Mouse (Mus musculus) MEL (cell line): Measurements from ENCODE around the gene Zfp384. TPM values are rescaled to one million over a fixed set of nuclear protein-coding genes. Genes with fewer than 3 reads are reported as not detected.

Experiments
- DNase-seq: peaks from one replicate; pipeline ENCODE4 v3.0.0; 2011; ENCODE audit warnings: low read depth, low spot score
- H3K27ac ChIP-seq: 2 replicates; pipeline ENCODE4 v1.5.1; 2012; ENCODE audit warnings: low read depth, mild to moderate bottlenecking, control low read depth, low read length, moderate library complexity; ENCODE audit not compliant: control insufficient read depth
- H3K27me3 ChIP-seq, 2 experiments: fragments of 150-350 bp in 1 of 2; sonication (generic) in 1 of 2; 2 replicates each; pipeline ENCODE4 v1.6.1; 2012; ENCODE audit warnings: low read length in 2 of 2, mild to moderate bottlenecking in 2 of 2, improper control_type of control experiment in 1 of 2, moderate library complexity in 1 of 2; ENCODE audit not compliant: insufficient read depth in 2 of 2, control insufficient read depth in 1 of 2
- H3K36me3 ChIP-seq, 2 experiments: 2 replicates each; pipeline ENCODE4 v1.6.1; 2012 to 2014; ENCODE audit warnings: low read length in 2 of 2, improper control_type of control experiment in 1 of 2, inconsistent platforms in 1 of 2, mild to moderate bottlenecking in 1 of 2; ENCODE audit not compliant: insufficient read depth in 2 of 2, control insufficient read depth in 1 of 2
- H3K4me1 ChIP-seq, 2 experiments: fragments of 150-350 bp in 1 of 2; sonication (generic) in 1 of 2; 2 replicates each; pipeline ENCODE4 v1.6.1; 2012; ENCODE audit warnings: low read length in 2 of 2, improper control_type of control experiment in 1 of 2, mild to moderate bottlenecking in 1 of 2; ENCODE audit not compliant: insufficient read depth in 2 of 2, control insufficient read depth in 1 of 2
- H3K4me3 ChIP-seq, 2 experiments: fragments of 150-350 bp in 1 of 2; sonication (generic) in 1 of 2; 2 replicates each; pipeline ENCODE4 v1.5.1; 2012; ENCODE audit warnings: low read depth in 2 of 2, low read length in 2 of 2, mild to moderate bottlenecking in 2 of 2, moderate library complexity in 2 of 2, control low read depth in 1 of 2, improper control_type of control experiment in 1 of 2; ENCODE audit not compliant: control insufficient read depth in 1 of 2, insufficient read depth in 1 of 2
- H3K79me2 ChIP-seq: 2 replicates; pipeline ENCODE4 v1.6.1; 2012; ENCODE audit warnings: mild to moderate bottlenecking, low read length, moderate library complexity; ENCODE audit not compliant: control insufficient read depth, poor library complexity, insufficient read depth
- H3K9ac ChIP-seq: 2 replicates; pipeline ENCODE4 v1.6.1; 2012; ENCODE audit warnings: low read depth, mild to moderate bottlenecking, control low read depth, low read length, moderate library complexity; ENCODE audit not compliant: control insufficient read depth, poor library complexity, severe bottlenecking
- H3K9me3 ChIP-seq: fragments of 150-350 bp; sonication (generic); replicated peaks from 2 replicates; pipeline ENCODE4 v1.6.1; 2012; ENCODE audit warnings: mild to moderate bottlenecking, low read length, improper control_type of control experiment, moderate library complexity; ENCODE audit not compliant: insufficient read depth
- CTCF ChIP-seq, 3 experiments: IDR thresholded peaks in 2 of 3; conservative IDR thresholded peaks in 1 of 3; 2 replicates each; pipeline ENCODE4 v1.5.1; 2011 to 2012; ENCODE audit warnings: low read length in 3 of 3, low read depth in 2 of 3, mild to moderate bottlenecking in 2 of 3, improper control_type of control experiment in 1 of 3, inconsistent platforms in 1 of 3, mixed read lengths in 1 of 3, moderate library complexity in 1 of 3; ENCODE audit not compliant: control insufficient read depth in 1 of 3, insufficient read depth in 1 of 3, poor library complexity in 1 of 3, severe bottlenecking in 1 of 3
- E2F4 ChIP-seq: IDR thresholded peaks from 2 replicates; pipeline ENCODE4 v1.6.1; 2011; ENCODE audit warnings: low read depth, low read length, improper control_type of control experiment, borderline replicate concordance
- GATA1 ChIP-seq: IDR thresholded peaks from 2 replicates; pipeline ENCODE4 v1.6.1; 2011; ENCODE audit warnings: low read depth, low read length, improper control_type of control experiment
- MEF2A ChIP-seq: IDR thresholded peaks from 2 replicates; pipeline ENCODE4 v1.6.1; 2014; ENCODE audit warnings: low read depth, mild to moderate bottlenecking, inconsistent platforms, low read length, improper control_type of control experiment; ENCODE audit not compliant: poor library complexity, insufficient replicate concordance, severe bottlenecking; ENCODE audit errors: extremely low read depth
- MXI1 ChIP-seq: IDR thresholded peaks from 2 replicates; pipeline ENCODE4 v1.6.1; 2011; ENCODE audit warnings: mild to moderate bottlenecking, low read depth, low read length, improper control_type of control experiment
- MYC ChIP-seq: IDR thresholded peaks from 2 replicates; pipeline ENCODE4 v1.6.1; 2011; ENCODE audit warnings: low read depth, mild to moderate bottlenecking, low read length, improper control_type of control experiment, moderate library complexity
- POLR2AphosphoS2 ChIP-seq: IDR thresholded peaks from 2 replicates; pipeline ENCODE4 v1.6.1; 2011; ENCODE audit warnings: low read length, improper control_type of control experiment
- SMC3 ChIP-seq: IDR thresholded peaks from 2 replicates; pipeline ENCODE4 v1.6.1; 2011; ENCODE audit warnings: low read depth, low read length, improper control_type of control experiment
- TBP ChIP-seq: IDR thresholded peaks from 2 replicates; pipeline ENCODE4 v1.8.0; 2011; ENCODE audit warnings: low read depth, low read length, improper control_type of control experiment
- USF1 ChIP-seq: IDR thresholded peaks from 2 replicates; pipeline ENCODE4 v1.6.1; 2014; ENCODE audit warnings: low read depth, mild to moderate bottlenecking, inconsistent platforms, low read length, improper control_type of control experiment, moderate library complexity
- USF2 ChIP-seq, 2 experiments: IDR thresholded peaks; 2 replicates each; pipeline ENCODE4 v1.6.1; 2011 to 2012; ENCODE audit warnings: improper control_type of control experiment in 2 of 2, low read length in 2 of 2, borderline replicate concordance in 1 of 2, inconsistent platforms in 1 of 2, low read depth in 1 of 2, mild to moderate bottlenecking in 1 of 2; ENCODE audit not compliant: insufficient read depth in 1 of 2
- polyA plus RNA-seq, 2 experiments: library from polyadenylated mRNA; stranded (reverse) in 1 of 2; unstranded in 1 of 2; fragments of >175 nt in 1 of 2; fragments of >200 nt in 1 of 2; gene quantifications; 2 replicates each; pipeline versions ENCODE4 v1.2.1 to v1.2.4; 2012; ENCODE audit warnings: low replicate concordance in 2 of 2, low read depth in 1 of 2; ENCODE audit not compliant: insufficient read length in 2 of 2, insufficient read depth in 1 of 2, missing spikeins in 1 of 2
- total RNA-seq: library from RNA; depleted of rRNA; stranded (reverse); fragments of 300-350 nt; gene quantifications from 2 replicates; pipeline ENCODE4 v1.2.3, GENCODE M21; 2012

Gene Zfp384
- total and polyA plus RNA-seq, 3 experiments: 19.5 to 57.4 TPM; not detected in 1

DNA sequence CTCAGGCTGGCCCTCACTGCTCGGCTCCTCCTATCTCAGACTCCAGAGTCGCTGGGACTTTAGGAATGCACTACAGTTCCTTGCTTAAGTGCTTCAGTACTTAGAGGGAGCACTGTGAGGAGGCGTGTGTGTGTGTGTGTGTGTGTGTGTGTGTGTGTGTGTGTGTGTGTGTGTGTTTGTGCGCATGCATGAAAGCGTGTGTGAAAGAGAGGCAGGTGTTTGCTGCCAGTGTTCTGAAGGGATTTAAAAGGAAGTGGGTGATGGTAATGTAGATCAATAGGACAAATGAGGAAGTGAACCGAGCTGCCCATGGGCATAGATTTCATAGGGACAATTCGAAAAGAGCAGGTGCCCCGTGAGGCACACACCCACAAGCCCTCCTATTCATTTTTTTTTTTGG lies 64.9 kb downstream of the Zfp384 start:
- no peaks in the 10 kb centered on the region for H3K79me2 ChIP-seq
- no peak for DNase-seq
- peaks cover 7 to 15% of the 10 kb centered on the region in 2 experiments for H3K4me1 ChIP-seq
- no peaks in the 10 kb centered on the region for H3K27me3 ChIP-seq
- peaks cover 0 to 9% of the 10 kb centered on the region in 2 experiments; a peak in 2 of 4 replicates for H3K36me3 ChIP-seq
- H3K9me3 ChIP-seq: no peaks in the 10 kb centered on the region
- no peak for TF ChIP-seq E2F4
- TF ChIP-seq, all 39 proteins: peak for 0
- H3K27ac ChIP-seq: no peak overlapping the region
- no peak overlapping the region for H3K4me3 ChIP-seq
- no peak overlapping the region for H3K9ac ChIP-seq

DNA sequence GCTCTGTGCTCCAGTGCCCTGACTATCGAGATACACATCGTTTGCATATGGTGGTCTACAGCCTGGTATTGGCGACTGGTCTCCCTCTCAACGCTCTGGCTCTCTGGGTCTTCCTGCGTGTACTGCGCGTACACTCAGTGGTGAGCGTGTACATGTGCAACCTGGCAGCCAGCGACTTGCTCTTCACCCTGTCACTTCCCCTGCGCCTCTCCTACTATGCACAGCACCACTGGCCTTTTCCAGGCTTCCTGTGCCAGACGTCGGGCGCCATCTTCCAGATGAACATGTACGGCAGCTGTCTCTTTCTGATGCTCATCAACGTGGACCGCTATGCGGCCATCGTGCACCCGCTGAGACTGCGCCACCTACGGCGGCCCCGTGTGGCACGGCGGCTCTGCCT lies 72.4 kb downstream of the Zfp384 start:
- Histone ChIP-seq H3K9ac (no peak overlapping the region), H3K4me1 (no peaks in the 10 kb centered on the region), H3K9me3 (no peaks in the 10 kb centered on the region), H3K27ac (no peak overlapping the region), H3K79me2 (no peaks in the 10 kb centered on the region), H3K36me3 (peaks cover 0 to 2% of the 10 kb centered on the region in 2 experiments; a peak in 1 of 4 replicates), H3K27me3 (no peaks in the 10 kb centered on the region), H3K4me3 (no peak overlapping the region)
- TF ChIP-seq E2F4 (no peak), TBP (no peak), MYC (no peak), MXI1 (no peak), USF1 (no peak), SMC3 (no peak), POLR2AphosphoS2 (no peak), USF2 (IDR thresholded peaks at IDR 0.05; ENCODE audit: borderline replicate concordance in 1 of 2, insufficient read depth in 1 of 2, low read depth in 1 of 2, low read length in 2 of 2) (no peak), GATA1 (no peak)
- no peak for DNase-seq

GRCm38 (mm10) chr6:125081797-125082560 lies 73.0 kb downstream of the Zfp384 start:
- Histone ChIP-seq H3K36me3 (peaks cover 0 to 2% of the 10 kb centered on the region in 2 experiments; a peak in 1 of 4 replicates), H3K9ac (no peak overlapping the region), H3K27ac (no peak overlapping the region), H3K27me3 (no peaks in the 10 kb centered on the region), H3K79me2 (no peaks in the 10 kb centered on the region), H3K9me3 (no peaks in the 10 kb centered on the region), H3K4me1 (no peaks in the 10 kb centered on the region), H3K4me3 (no peak overlapping the region)
- TF ChIP-seq MEF2A: no peak
- no peak for TF ChIP-seq USF2 (IDR thresholded peaks at IDR 0.05; ENCODE audit: borderline replicate concordance in 1 of 2, insufficient read depth in 1 of 2, low read depth in 1 of 2, low read length in 2 of 2)
- TF ChIP-seq SMC3: peak; percentile 42
- peak; percentile 19 to 55 (median 40); a peak in 5 of 6 replicates for TF ChIP-seq CTCF (IDR thresholded peaks at IDR 0.05 in 2 of 3, conservative IDR thresholded peaks at IDR 0.05 in 1 of 3; ENCODE audit: control insufficient read depth in 1 of 3, insufficient read depth in 1 of 3, low read depth in 2 of 3, low read length in 3 of 3, poor library complexity in 1 of 3, severe bottlenecking in 1 of 3)
- DNase-seq: no peak
